Mouse (Mus musculus) midbrain, embryonic 11.5 days (tissue): Measurements from ENCODE around the gene Sh2d6. TPM values are rescaled to one million over a fixed set of nuclear protein-coding genes. Genes with fewer than 3 reads are reported as not detected.

ENCODE experiments used
- ATAC-seq: fragments of 200-750 bp; cut with Nextera tagmentation; 2 replicates; pipeline ENCODE4 v1.8.0; 2017; ENCODE audit warnings: moderate TSS enrichment, moderate library complexity; ENCODE audit not compliant: low FRiP score
- DNase-seq: peaks from one replicate; pipeline ENCODE4 v3.0.0; 2015; ENCODE audit warnings: low spot score; ENCODE audit errors: missing footprints
- H3K27ac ChIP-seq: fragments of 300-500 bp; sonication (generic); 2 replicates; pipeline ENCODE4 v1.5.1; 2014; ENCODE audit warnings: low read depth, low read length
- H3K27me3 ChIP-seq: fragments of 300-500 bp; sonication (generic); 2 replicates; pipeline ENCODE4 v1.6.1; 2014; ENCODE audit warnings: mild to moderate bottlenecking, low read length, moderate library complexity, mixed read lengths; ENCODE audit not compliant: control insufficient read depth, insufficient read depth
- H3K36me3 ChIP-seq: fragments of 300-500 bp; sonication (generic); 2 replicates; pipeline ENCODE4 v1.6.1; 2014; ENCODE audit warnings: mild to moderate bottlenecking, low read length, moderate library complexity, mixed read lengths; ENCODE audit not compliant: control insufficient read depth, insufficient read depth
- H3K4me1 ChIP-seq: fragments of 300-500 bp; sonication (generic); 2 replicates; pipeline ENCODE4 v1.6.1; 2014; ENCODE audit warnings: low read length; ENCODE audit not compliant: control insufficient read depth, insufficient read depth
- H3K4me2 ChIP-seq: fragments of 300-500 bp; sonication (generic); 2 replicates; pipeline ENCODE4 v1.6.1; 2014; ENCODE audit warnings: mild to moderate bottlenecking, moderate library complexity
- H3K4me3 ChIP-seq: fragments of 300-500 bp; sonication (generic); 2 replicates; pipeline ENCODE4 v1.5.1; 2014; ENCODE audit warnings: low read depth, low read length
- H3K9ac ChIP-seq: fragments of 300-500 bp; sonication (generic); 2 replicates; pipeline ENCODE4 v1.6.1; 2014; ENCODE audit warnings: low read length
- H3K9me3 ChIP-seq: fragments of 300-500 bp; sonication (generic); 2 replicates; pipeline ENCODE4 v1.6.1; 2016; ENCODE audit warnings: low read length; ENCODE audit not compliant: control insufficient read depth
- WGBS: fragments of 180-500 bp; shearing (Covaris S2); extraction: QIAGEN DNeasy Blood & Tissue Kit; methylation state at CpG from one replicate; pipeline ENCODE4 v1.1.7; 2014; 5-methylcytosine and 5-hydroxymethylcytosine counted together
- polyA plus RNA-seq: library from polyadenylated mRNA; unstranded; fragments of >200 nt; fragmentation: Nextera tagmentation; extraction: Ambion mirVana; gene quantifications from 2 replicates; pipeline ENCODE4 v1.2.1, GENCODE M21; 2014

The Sh2d6 gene
- polyA plus RNA-seq, 1 experiment from 2014 or later = 0.41 TPM

DNA sequence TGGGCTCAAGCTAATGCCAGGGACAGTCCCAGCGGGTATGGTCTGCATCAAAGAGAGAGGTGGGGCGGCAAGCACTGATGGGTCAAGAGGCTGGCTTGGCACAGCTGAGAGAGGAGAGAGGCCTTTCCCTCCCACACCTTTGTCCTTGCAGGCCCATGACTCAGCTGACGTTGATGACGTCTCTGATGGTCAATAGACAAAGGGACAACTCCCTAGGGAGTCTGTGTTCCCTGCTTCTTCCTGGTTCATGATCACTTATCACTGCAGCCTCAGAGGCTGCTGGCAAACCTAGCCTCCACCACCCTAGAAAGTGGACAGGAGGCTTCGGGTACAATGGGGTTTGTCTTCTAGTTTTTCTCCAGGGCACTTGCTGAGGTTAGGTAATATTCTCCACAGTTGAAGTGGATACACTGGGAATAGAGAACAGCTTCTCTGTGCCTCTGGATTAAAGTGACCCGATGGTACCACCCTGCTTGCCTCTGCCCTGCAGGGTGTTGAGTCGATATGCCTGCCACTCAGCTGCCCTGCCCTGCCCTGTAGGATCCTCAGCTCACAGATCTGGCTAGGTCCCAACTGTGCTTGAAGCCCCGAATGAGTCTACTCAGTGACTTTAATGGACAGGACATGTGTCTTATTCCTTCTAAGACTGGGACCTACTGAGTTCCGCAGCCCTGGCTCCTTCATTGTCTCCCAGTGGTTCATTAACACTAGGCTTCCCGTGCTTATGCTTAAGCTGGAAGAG is 7.1 kb upstream of the Sh2d6 start:
- H3K36me3 ChIP-seq = no peaks in the 10 kb centered on the region
- WGBS = 79% methylated on average over 10 of the region's 10 CpGs
- no peaks in the 10 kb centered on the region for H3K9me3 ChIP-seq
- DNase-seq = no peak
- H3K4me2 ChIP-seq = no peak overlapping the region
- H3K27ac ChIP-seq = no peak overlapping the region
- no peak overlapping the region for H3K4me3 ChIP-seq
- H3K27me3 ChIP-seq = no peaks in the 10 kb centered on the region
- H3K4me1 ChIP-seq = peaks cover 2% of the 10 kb centered on the region; the same call in 1 of the 2 replicates
- no peak for ATAC-seq
- H3K9ac ChIP-seq = no peak overlapping the region

DNA sequence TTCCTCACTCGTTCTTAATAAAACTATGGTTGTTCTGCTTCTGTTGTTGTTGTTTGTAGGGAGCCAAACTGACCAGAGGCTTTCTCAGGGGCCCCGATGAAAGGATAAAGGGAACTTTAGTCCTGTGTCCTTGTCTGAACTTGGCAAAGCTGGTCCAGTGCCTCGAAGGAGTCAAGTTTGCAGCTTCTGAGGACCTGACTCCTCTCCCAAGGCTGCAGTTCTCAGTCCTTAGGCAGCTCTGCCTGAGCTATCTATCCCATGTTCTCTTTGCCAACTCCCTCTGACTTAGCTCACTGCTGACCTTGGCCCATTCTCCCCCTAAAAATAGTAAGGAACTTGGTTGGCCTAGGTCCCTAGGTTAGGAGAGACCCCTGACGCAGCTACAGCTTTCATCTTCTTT is 5.6 kb upstream of the Sh2d6 start:
- ATAC-seq = no peak
- H3K27me3 ChIP-seq = no peaks in the 10 kb centered on the region
- no peak for DNase-seq
- no peaks in the 10 kb centered on the region for H3K4me1 ChIP-seq
- H3K27ac ChIP-seq = no peak overlapping the region
- no peaks in the 10 kb centered on the region for H3K36me3 ChIP-seq
- no peak overlapping the region for H3K9ac ChIP-seq
- no peak overlapping the region for H3K4me3 ChIP-seq
- H3K4me2 ChIP-seq = no peak overlapping the region
- 77% methylated on average over 4 of the region's 4 CpGs for WGBS
- no peaks in the 10 kb centered on the region for H3K9me3 ChIP-seq

DNA sequence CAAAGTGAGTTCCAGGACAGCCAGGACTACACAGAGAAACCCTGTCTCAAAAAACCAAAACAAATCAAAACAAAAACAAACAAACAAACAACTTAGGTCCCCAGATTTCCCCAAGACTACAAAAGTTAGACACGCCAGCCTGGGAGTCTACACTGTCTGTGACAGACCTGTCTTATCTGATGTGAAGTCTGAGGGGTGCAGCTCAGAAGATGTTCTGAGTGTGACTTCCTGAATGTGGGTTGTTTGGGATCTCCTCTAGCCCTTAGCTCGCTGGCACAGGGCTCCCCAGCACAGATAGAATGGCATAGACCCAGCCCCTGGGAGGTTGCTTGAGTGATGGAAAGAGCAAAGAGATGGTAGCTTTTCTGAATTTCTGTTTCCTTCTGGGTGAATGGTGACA is 2.7 kb upstream of the Sh2d6 start:
- 83% methylated on average over 2 of the region's 2 CpGs for WGBS
- Histone ChIP-seq H3K27ac (no peak overlapping the region), H3K4me1 (peaks cover 14% of the 10 kb centered on the region), H3K4me3 (no peak overlapping the region), H3K4me2 (no peak overlapping the region), H3K9me3 (no peaks in the 10 kb centered on the region), H3K27me3 (no peaks in the 10 kb centered on the region), H3K9ac (no peak overlapping the region), H3K36me3 (no peaks in the 10 kb centered on the region)
- ATAC-seq (no peak), DNase-seq (no peak)

DNA sequence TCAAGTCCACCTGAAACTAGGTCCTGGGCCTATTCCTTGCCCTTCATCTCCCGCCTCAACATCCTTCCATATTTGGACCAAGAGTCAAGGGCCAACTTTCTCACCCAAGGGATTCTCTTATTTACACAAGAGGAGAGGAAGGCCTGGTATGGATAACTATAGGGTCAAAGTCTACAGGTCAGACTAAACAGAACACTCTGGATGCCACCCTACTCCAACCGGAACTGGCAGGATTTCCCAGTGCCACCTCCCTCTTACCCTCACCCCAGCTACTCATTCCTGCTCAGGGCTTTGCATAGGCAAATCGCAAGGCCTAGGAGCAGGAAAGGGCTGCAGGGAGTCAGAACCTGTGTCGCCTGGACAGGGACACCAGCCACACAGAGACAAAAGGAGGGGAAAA is 1.7 kb upstream of the Sh2d6 start:
- Histone ChIP-seq H3K27me3 (no peaks in the 10 kb centered on the region), H3K9me3 (no peaks in the 10 kb centered on the region), H3K4me2 (no peak overlapping the region), H3K9ac (no peak overlapping the region), H3K36me3 (no peaks in the 10 kb centered on the region), H3K27ac (no peak overlapping the region), H3K4me1 (peaks cover 19% of the 10 kb centered on the region), H3K4me3 (no peak overlapping the region)
- DNase-seq (no peak), ATAC-seq (no peak)
- WGBS = 60% methylated on average over 4 of the region's 4 CpGs

DNA sequence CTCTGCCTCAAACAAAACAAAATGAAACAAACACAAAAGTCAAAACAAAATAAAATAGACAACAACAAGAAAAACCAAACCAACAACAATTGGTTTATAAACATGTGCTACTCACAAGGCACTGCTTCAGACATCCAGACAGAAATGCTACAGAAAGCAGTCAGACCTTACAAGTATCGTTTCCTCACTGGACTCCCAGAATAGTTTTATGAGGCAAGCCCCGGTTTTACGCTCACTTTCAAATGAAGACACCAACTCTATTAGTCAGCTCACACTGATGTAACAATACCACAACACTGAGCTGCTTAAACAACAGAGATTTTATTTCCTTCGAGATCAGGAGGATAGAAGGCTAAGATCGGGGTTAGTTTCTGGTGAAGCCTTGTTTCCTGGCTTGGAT is 781 bp upstream of the Sh2d6 start:
- 92% methylated on average over 5 of the region's 5 CpGs for WGBS

DNA sequence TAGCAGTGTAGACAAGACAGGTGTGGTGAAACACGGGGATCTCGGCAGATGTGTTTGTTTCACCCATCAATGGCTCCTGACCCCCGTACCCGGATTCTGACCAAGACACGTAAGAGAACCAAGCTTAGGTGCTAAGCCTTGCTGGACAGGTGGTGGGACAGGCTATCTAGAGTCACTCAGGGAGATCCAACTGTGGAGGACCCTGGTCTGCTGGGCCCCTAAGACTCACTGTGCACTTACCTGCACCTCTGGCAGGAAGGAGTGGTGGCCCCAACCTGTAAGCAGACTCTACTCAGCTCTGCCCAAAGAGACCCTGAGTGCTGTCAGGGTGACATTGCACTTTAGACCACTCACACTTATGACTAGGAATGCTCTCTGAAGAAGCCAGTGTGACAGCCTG is 603 bp downstream of the Sh2d6 start:
- Histone ChIP-seq H3K9me3 (no peaks in the 10 kb centered on the region), H3K9ac (no peak overlapping the region), H3K4me2 (no peak overlapping the region), H3K27me3 (no peaks in the 10 kb centered on the region), H3K27ac (peak overlapping the region; percentile 73), H3K4me1 (peaks cover 19% of the 10 kb centered on the region), H3K4me3 (no peak overlapping the region), H3K36me3 (no peaks in the 10 kb centered on the region)
- no peak for DNase-seq
- no peak for ATAC-seq
- WGBS = 96% methylated on average over 5 of the region's 5 CpGs

More for the DNA sequence above, 781 bp upstream of the Sh2d6 start:
- no peak overlapping the region for H3K9ac ChIP-seq
- no peak overlapping the region for H3K4me2 ChIP-seq
- no peak overlapping the region for H3K27ac ChIP-seq
- DNase-seq (no peak), ATAC-seq (no peak)
- peaks cover 19% of the 10 kb centered on the region for H3K4me1 ChIP-seq
- H3K27me3 ChIP-seq = no peaks in the 10 kb centered on the region
- H3K4me3 ChIP-seq = no peak overlapping the region
- H3K9me3 ChIP-seq = no peaks in the 10 kb centered on the region
- no peaks in the 10 kb centered on the region for H3K36me3 ChIP-seq

DNA sequence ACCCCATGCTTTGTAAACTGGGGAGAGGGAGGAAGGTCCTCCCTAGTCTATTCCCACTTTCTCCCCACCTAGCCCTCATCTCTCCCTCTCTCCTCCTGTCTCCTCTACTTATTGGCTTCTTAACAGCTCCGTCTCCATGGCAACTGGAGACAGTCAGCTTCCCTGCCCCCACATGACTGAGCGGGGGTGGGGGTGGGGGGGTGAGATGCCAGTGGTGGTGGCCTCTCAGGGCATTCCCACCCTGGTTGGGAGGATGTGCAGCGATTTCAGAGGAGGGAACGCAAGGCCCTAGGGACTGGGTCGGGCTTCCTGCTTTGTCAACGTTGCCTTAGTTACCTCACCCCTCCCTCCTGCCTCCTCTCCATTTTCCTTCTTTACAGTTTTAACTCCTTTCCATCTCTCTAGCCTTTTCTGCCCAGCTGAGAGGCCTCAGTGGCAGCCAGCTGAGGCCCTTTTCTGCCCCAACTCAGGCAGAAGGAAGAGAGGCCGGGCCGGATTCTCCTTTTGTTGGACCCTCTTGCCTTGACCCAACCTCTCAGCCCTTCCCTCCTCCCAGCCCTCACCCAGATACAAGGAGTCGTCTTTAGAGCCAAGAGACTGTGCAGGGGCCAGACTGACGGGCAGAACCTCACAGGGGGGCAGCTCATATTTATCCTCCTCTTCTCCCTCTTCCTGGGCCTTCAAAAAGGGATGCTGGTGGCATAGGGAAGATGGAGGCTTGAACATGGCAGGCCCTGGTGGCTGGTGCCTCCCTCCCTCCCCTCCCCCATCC is 1.4 kb downstream of the Sh2d6 start:
- 5% methylated on average over 10 of the region's 10 CpGs for WGBS
- Histone ChIP-seq H3K9me3 (no peaks in the 10 kb centered on the region), H3K4me3 (no peak overlapping the region), H3K36me3 (no peaks in the 10 kb centered on the region), H3K4me1 (peaks cover 19% of the 10 kb centered on the region), H3K9ac (peak overlapping the region; percentile 26), H3K27ac (peak overlapping the region; percentile 73), H3K4me2 (peak overlapping the region; percentile 11; the same call in 1 of the 2 replicates), H3K27me3 (no peaks in the 10 kb centered on the region)
- peak; percentile 96 for DNase-seq
- peak; percentile 89 for ATAC-seq

DNA sequence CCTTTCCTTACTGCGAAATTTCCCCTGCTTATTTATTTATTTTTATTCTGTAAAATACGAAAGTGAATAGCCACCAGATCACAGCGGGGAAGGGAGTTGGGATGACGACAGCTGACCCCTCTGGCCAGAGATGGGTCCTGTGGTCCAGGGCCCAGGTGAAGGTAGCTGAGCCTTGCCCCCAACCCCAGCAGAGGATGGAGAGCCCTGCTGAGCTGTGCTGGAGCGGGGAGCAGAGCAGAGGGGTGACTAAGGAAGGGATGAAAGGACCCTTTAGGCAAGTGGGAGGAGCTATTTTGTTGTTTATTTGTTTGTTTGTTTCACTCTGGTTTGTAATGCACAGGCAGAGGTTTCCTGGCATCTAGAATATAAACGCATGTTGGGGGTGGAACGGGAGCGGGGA is 2.2 kb downstream of the Sh2d6 start:
- Histone ChIP-seq H3K27me3 (no peaks in the 10 kb centered on the region), H3K4me2 (peak overlapping the region; percentile 22; the same call in 1 of the 2 replicates), H3K27ac (peak overlapping the region; percentile 73), H3K9ac (peak overlapping the region; percentile 43), H3K4me1 (peaks cover 19% of the 10 kb centered on the region), H3K4me3 (no peak overlapping the region), H3K36me3 (no peaks in the 10 kb centered on the region), H3K9me3 (no peaks in the 10 kb centered on the region)
- DNase-seq (no peak), ATAC-seq (peak; percentile 56)
- WGBS = 19% methylated on average over 8 of the region's 8 CpGs

DNA sequence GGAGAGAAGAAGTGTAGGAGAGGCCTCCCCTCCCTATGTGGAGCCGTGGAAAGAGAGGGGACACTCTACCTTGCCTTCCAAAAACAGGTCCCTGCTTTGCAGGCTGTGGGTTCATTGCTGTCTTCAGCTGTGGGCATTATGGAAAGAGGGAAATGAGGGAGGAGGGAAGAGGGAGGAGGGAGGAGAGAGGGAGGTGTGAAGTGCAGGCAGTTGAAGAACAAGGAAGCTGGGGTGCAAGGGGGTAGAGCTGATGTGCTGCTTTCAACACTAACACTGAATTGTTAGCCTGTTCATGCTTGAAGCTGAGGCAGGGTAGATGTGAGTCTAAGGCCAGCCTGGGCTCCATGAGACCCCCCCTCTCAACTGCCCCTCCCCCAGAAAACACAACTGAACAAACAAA is 2.7 kb downstream of the Sh2d6 start:
- no peaks in the 10 kb centered on the region for H3K9me3 ChIP-seq
- H3K4me2 ChIP-seq = no peak overlapping the region
- 90% methylated on average over 1 of the region's 1 CpGs for WGBS
- H3K27me3 ChIP-seq = no peaks in the 10 kb centered on the region
- peaks cover 19% of the 10 kb centered on the region for H3K4me1 ChIP-seq
- H3K27ac ChIP-seq = peak overlapping the region; percentile 73; the same call in 1 of the 2 replicates
- H3K4me3 ChIP-seq = no peak overlapping the region
- H3K36me3 ChIP-seq = no peaks in the 10 kb centered on the region
- peak overlapping the region; percentile 43; the same call in 1 of the 2 replicates for H3K9ac ChIP-seq
- no peak for ATAC-seq
- no peak for DNase-seq
